Mouse (Mus musculus) hindbrain, embryonic 14.5 days (tissue): ENCODE data around the gene Dmtf1. TPM values are rescaled to one million over a fixed set of nuclear protein-coding genes. Genes with fewer than 3 reads are reported as not detected.

ENCODE experiments used
- ATAC-seq: fragments of 200-750 bp; cut with Nextera tagmentation; 2 replicates; pipeline ENCODE4 v1.8.0; 2017; ENCODE audit warnings: moderate number of reproducible peaks, mild to moderate bottlenecking, moderate TSS enrichment, moderate library complexity; ENCODE audit not compliant: low FRiP score
- DNase-seq: peaks from one replicate; pipeline ENCODE4 v3.0.0-alpha.2; 2015; ENCODE audit warnings: low spot score
- H3K27ac ChIP-seq: fragments of 300-500 bp; sonication (generic); 2 replicates; pipeline ENCODE4 v1.5.1; 2014; ENCODE audit warnings: mild to moderate bottlenecking, moderate library complexity
- H3K27me3 ChIP-seq: fragments of 300-500 bp; sonication (generic); 2 replicates; pipeline ENCODE4 v1.6.1; 2014; ENCODE audit warnings: mild to moderate bottlenecking, low read length, mixed read lengths; ENCODE audit not compliant: control insufficient read depth, insufficient read depth
- H3K36me3 ChIP-seq: fragments of 300-500 bp; sonication (generic); replicated peaks from 2 replicates; pipeline ENCODE4 v1.6.1; 2014; ENCODE audit not compliant: control insufficient read depth, insufficient read depth
- H3K4me1 ChIP-seq: fragments of 300-500 bp; sonication (generic); replicated peaks from 2 replicates; pipeline ENCODE4 v1.6.1; 2014; ENCODE audit warnings: antibody characterized with exemption, low read length, mixed read lengths; ENCODE audit not compliant: control insufficient read depth, insufficient read depth
- H3K4me2 ChIP-seq: fragments of 300-500 bp; sonication (generic); replicated peaks from 2 replicates; pipeline ENCODE4 v1.6.1; 2014; ENCODE audit warnings: mild to moderate bottlenecking, moderate library complexity
- H3K4me3 ChIP-seq: fragments of 300-500 bp; sonication (generic); replicated peaks from 2 replicates; pipeline ENCODE4 v1.5.1; 2014; ENCODE audit warnings: mild to moderate bottlenecking, low read length
- H3K9ac ChIP-seq: fragments of 300-500 bp; sonication (generic); 2 replicates; pipeline ENCODE4 v1.6.1; 2014
- H3K9me3 ChIP-seq: fragments of 300-500 bp; sonication (generic); 2 replicates; pipeline ENCODE4 v1.6.1; 2016; ENCODE audit warnings: low read length; ENCODE audit not compliant: control insufficient read depth
- WGBS: fragments of 180-500 bp; shearing (Covaris S2); extraction: QIAGEN DNeasy Blood & Tissue Kit; methylation state at CpG from one replicate; pipeline ENCODE4 v1.1.7; 2014; 5-methylcytosine and 5-hydroxymethylcytosine counted together
- polyA plus RNA-seq: library from polyadenylated mRNA; unstranded; fragments of >200 nt; fragmentation: Nextera tagmentation; extraction: Ambion mirVana; gene quantifications from 2 replicates; pipeline ENCODE4 v1.2.1, GENCODE M21; 2014

The Dmtf1 gene
- polyA plus RNA-seq, 1 experiment from 2014 or later, result 65.3 TPM

DNA sequence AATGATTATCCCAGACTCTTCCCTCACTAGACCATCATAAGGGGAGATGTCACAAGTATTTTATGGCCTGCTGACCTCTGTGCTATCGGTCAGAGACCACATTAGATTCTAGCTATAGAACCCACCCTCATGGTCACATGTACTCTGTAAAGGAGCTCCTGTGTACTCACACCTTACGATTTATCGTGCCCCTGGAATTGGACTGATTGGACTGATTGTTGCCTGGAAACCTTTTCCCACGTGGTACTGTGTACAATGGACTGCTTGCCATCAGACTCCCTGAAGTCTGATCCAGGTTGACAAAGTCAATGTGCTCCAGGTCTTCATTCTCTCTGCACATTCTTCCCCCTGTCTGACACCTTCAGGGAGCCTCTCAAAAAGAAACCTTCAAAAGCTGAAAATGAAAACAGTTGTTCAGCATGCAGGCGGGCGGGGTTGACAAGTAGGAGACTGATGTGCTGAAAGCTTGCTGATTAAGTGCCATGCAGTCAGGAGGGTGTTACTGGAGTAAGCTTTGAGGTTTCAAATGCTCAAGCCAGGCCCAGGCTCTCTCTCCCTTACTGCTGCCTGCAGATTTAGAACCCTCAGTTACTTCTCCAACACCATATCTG lies 91.9 kb downstream of the Dmtf1 start:
- H3K4me3 ChIP-seq, result no peak overlapping the region
- DNase-seq (no peak), ATAC-seq (no peak)
- H3K36me3 ChIP-seq, result no peaks in the 10 kb centered on the region
- no peak overlapping the region for H3K4me2 ChIP-seq
- H3K9me3 ChIP-seq, result no peaks in the 10 kb centered on the region
- H3K9ac ChIP-seq, result no peak overlapping the region
- 80% methylated on average over 6 of the region's 6 CpGs for WGBS
- H3K4me1 ChIP-seq, result no peaks in the 10 kb centered on the region
- H3K27ac ChIP-seq, result no peak overlapping the region
- no peaks in the 10 kb centered on the region for H3K27me3 ChIP-seq

DNA sequence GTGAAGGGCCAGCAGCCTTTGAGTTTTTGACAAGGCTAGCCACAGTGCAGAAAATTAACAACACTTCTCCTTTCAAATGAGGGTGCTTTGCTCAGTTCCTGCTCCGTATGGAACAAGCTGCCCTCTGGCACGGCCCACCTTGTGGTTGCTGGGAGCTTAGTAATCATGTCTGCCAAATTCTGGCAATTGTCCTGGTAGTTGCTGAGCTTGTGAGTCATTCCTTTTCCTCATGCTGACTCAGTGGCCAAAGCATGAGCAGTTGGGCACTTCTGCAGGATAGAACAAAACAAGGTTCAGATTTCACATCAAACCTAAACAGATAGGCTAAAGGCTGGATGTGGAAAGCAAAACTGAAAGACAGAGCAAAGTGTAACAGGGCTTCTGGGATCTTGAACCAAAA lies 92.7 kb downstream of the Dmtf1 start:
- 68% methylated on average over 2 of the region's 2 CpGs for WGBS
- Histone ChIP-seq H3K4me3 (no peak overlapping the region), H3K4me2 (no peak overlapping the region), H3K4me1 (no peaks in the 10 kb centered on the region), H3K27me3 (no peaks in the 10 kb centered on the region), H3K27ac (no peak overlapping the region), H3K36me3 (no peaks in the 10 kb centered on the region), H3K9me3 (no peaks in the 10 kb centered on the region), H3K9ac (no peak overlapping the region)
- DNase-seq (peak; percentile 38), ATAC-seq (peak; percentile 27; the same call in 1 of the 2 replicates)

Other genes starting within 250 kb of the Dmtf1 start
- gene Crot, start 164.5 kb downstream of the Dmtf1 start, polyA plus RNA-seq, result 24.3 and 25.8 TPM in 2 replicates
- 13.1 and 14.1 TPM in 2 replicates for gene Tmem243, start 61.1 kb downstream of the Dmtf1 start, polyA plus RNA-seq
- gene 9330182L06Rik, start 104.3 kb upstream of the Dmtf1 start, polyA plus RNA-seq, result 37.2 and 39.9 TPM in 2 replicates